Mouse (Mus musculus): ENCODE data around the gene Becn1.
"Not testable (repeated sequence)": the region's sequence is repeated elsewhere in the genome, so short reads cannot be mapped to it uniquely, and the experiment has no call there.

Gene Becn1

GRCm38 (mm10) chr11:101302004-101302798 lies at the start of gene Becn1:
Becn1 (minus strand) TSS chr11:101302286.
- DNase-seq, result peak; percentile 97

GRCm38 (mm10) chr11:101351721-101352111 lies 49.6 kb upstream of the Becn1 start:
- DNase-seq, result no peak

- DNase-seq, result no peak
These were observed 49.1 kb upstream of the Becn1 start for GRCm38 (mm10) chr11:101351100-101351720.

DNA sequence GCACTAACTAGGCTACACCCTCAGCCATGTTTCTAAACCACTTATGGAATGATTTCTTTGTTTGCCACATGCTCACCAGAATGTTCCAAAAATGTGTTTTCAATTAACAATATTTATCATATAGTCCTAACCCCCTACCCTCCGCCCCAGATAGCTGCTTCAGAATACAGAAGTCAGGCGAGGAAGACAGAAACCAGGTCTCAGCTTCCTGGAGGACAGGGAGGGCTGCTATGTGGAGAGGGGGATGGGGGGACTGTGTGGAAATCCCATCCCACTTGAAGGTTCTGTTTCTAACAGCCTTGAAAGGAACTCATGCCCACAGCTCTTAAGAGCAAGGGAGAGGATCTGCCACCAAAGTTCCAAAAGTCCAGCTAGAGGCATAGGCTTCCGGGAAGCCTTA lies 47.1 kb upstream of the Becn1 start:
- DNase-seq, result no peak

GRCm38 (mm10) chr11:101348774-101349173 lies 46.7 kb upstream of the Becn1 start:
- no peak for DNase-seq

- no peak for DNase-seq
These were observed 45.1 kb upstream of the Becn1 start for GRCm38 (mm10) chr11:101347083-101347775.

DNA sequence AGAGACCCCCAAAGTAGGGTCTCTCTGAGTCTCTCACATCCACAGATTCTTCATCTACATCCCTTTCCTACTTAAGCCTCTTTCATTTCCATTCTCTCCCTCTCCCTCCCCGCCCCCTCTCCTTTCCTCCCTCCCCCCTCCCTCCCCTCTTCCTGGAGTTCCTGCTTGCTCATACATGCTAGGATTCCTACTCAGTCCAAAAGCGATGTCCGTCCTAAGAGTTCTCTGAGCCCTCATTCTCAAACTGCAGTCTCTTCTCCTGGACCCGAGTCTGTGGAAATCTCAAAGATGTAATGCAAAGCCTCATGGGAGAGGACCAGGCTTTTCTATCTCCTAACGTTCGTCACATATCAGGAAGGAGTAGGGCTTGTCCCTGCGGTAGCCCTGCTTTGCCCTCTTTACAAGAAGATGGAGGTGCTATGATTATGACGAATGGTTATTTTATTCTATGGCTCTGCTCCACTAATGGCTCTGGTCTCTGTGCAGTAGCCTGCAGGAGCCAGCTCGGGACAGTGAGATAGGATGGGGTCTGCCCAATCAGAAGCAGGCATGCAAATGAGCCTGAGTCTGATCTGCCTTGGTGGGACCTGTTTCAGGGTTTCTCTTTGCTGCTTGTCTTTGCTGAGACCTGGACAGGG lies 36.2 kb upstream of the Becn1 start:
- peak; percentile 38 for DNase-seq

DNA sequence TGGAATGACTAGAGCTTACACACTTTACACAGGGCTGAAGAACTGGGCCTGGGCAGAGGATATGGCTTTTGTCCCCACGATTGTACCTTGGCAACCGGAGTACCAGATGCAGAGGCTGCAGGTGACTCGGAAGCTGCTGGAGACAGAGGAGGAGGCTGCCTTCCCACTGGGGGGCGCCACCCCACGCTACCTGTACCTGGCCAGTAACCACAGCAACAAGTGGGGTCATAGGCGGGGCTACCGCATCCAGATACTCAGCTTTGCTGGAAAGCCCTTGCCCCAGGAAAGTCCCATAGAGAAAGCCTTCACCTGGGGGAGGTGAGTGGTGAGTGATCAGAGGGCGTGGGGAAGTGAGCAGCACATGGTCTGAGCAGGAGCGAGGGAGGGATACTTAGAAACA lies 33.6 kb upstream of the Becn1 start:
- no peak for DNase-seq

- no peak for DNase-seq
These were observed 32.4 kb upstream of the Becn1 start for GRCm38 (mm10) chr11:101334516-101334915.

GRCm38 (mm10) chr11:101334023-101334422 lies 31.9 kb upstream of the Becn1 start:
- no peak for DNase-seq

DNA sequence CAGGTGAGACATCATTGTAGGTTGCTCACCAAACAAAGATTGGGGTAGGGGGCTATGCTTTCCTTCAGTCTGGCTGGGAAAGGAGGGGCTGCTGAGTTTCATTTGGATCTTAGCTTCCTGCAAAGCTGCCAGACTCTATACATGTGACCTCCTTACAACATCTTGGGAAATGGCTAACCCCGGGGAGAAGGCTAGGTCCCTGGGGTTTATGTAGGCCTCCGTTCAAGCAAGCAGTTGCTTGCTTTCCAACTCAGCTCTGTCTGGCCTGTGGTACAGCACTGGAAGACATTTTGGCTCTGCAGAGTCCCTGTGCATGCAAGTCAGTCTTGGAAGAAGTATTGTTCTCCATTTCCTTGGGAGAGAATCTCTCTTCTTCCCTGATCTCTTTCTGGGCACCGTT lies 30.5 kb upstream of the Becn1 start:
- no peak for DNase-seq

DNA sequence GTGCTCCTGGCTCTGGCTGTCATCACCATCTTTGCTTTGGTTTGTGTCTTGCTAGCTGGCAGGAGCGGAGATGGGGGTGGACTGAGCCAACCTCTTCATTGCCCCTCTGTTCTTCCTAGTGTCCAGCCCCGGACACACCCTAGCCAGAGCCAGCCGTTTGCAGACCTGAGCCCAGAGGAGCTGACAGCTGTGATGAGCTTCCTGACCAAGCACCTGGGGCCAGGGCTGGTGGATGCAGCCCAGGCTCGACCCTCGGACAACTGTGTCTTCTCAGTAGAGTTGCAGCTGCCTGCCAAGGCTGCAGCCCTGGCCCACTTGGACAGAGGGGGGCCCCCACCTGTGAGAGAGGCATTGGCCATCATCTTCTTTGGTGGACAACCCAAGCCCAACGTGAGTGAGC lies 28.9 kb upstream of the Becn1 start:
- not testable (repeated sequence) for DNase-seq

GRCm38 (mm10) chr11:101330371-101330924 lies 28.4 kb upstream of the Becn1 start, which contains the start of gene Aoc3:
Aoc3 (plus strand) TSS chr11:101330605.
- peak; percentile 34 for DNase-seq

DNA sequence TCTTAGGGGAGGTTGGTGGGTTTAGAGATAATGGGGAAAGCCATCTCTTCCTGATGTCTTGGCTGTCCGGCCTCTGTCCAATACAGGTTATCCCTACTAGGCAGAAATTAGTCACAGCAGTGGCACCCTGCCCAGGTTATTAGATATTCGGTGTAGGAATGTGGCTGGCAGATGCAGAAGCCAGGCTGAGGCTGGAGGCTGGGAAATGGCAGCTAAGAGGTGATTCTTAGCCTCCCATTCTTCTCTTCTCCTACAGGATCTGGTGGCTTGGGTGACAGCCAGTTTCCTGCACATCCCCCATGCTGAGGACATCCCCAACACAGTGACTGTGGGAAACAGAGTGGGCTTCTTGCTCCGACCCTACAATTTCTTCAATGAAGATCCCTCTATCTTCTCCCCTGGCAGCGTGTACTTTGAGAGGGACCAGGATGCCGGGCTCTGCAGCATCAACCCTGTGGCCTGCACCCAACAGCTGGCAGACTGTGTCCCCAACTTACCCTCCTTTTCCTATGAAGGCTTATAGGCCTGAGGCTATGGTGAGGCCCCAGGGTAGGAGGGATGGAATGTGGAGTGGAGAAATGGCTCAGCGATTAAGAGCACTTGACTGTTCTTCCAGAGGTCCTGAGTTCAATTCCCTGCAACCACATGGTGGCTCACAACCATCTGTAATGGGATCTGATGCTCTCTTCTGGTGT lies 27.0 kb upstream of the Becn1 start:
- DNase-seq, result peak; percentile 54

DNA sequence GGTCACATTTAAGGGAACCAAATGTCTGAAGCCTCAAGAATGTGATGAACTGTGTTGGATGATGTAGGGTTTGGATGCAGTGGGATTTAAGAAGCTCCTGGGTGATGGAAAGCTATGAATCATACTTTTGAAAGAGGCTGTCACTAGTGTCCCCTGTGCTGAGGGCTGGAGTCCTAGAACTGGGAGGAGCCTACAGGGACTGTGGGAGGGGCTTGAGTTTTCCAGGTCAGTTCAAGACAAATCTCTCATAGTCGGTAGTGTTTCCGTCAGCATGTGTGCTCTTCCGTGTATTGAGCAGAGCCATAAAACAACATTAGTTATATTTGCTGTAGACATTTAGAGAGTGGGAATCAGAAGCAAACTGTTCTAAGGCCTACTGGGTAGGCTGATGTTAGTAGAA lies 25.2 kb upstream of the Becn1 start:
- no peak for DNase-seq

DNA sequence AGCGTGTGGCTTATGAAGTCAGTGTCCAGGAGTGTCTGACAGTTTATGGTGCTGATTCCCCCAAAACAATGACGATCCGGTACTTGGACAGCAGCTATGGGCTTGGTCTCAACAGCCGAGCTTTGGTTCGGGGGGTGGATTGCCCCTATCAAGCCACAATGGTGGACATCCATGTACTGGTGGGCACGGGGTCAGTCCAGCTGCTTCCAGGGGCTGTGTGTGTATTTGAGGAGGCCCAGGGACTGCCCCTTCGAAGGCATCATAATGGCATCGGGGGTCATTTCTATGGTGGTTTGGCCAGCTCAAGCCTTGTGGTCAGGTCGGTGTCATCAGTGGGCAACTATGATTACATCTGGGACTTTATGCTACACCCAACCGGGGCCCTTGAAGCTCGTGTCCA lies 24.1 kb upstream of the Becn1 start:
- no peak for DNase-seq

- not testable (repeated sequence) for DNase-seq
These were observed 23.1 kb upstream of the Becn1 start for GRCm38 (mm10) chr11:101325201-101325600.

GRCm38 (mm10) chr11:101324763-101325162 lies 22.7 kb upstream of the Becn1 start, which contains the start of gene Aoc2:
Aoc2 (plus strand) TSS chr11:101325063.
- no peak for DNase-seq

- DNase-seq, result peak; percentile 88
These were observed 21.5 kb upstream of the Becn1 start for GRCm38 (mm10) chr11:101323609-101324008.

GRCm38 (mm10) chr11:101316501-101316917 lies 14.4 kb upstream of the Becn1 start:
- DNase-seq, result peak; percentile 25

DNA sequence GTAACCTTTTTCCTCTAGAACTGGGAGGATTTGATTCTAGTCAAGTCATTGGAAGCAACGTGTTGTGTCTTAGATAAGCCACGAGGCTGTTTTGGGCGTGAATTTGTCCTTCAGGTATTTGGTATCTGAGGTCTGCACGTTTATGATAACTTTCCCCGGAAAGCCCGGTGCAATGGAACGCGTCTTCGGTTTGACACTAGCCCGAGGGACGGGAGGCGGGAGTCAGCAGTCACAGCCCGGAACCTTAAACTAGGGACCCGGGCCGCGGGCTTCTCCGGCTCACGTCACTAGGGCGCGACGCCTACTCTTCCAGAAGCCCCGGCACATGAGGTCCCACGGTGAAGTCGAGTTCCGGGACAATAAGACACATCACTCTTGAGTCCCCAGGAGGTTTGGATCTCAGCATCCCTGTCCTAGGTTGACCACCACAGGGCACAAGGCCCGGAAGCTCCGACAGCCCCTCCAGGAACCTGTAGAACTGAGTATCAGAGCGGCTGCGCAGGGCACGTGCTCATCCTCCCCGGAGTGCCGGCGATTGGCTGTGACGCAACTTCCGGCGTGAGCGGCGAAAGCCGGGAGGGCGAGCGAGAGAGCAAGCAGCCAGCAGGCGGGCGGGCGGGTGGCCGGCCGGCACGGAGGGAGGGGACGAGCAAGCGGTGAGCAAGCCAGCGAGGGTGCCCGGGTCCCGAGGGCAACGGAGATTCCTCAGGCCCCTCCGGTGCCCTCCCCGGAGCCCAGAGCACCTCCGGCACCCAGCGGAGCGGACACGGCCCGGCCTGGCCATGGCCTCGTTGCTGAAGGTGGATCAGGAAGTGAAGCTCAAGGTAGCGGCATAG lies 13.8 kb upstream of the Becn1 start, which contains the start of gene Psme3:
TSS of gene Psme3 (plus strand) at position 549 of the 836 bp plus-strand sequence.
- DNase-seq, result peak; percentile 95
